Mouse (Mus musculus): Measurements from ENCODE around the gene Rnf149. TPM values are rescaled to one million over a fixed set of nuclear protein-coding genes. Genes with fewer than 3 reads are reported as not detected.

Gene Rnf149
- polyA plus RNA-seq, 1 experiment from 2014 or later: 17.1 TPM

- no peaks in the 10 kb centered on the region for H3K27me3 ChIP-seq
- ATAC-seq (ENCODE audit: low read depth) (peak; percentile 18; the same call in 1 of the 2 replicates), DNase-seq (peak; percentile 18)
- peak overlapping the region; percentile 81 for H3K4me3 ChIP-seq (replicated peaks)
- no peaks in the 10 kb centered on the region for H3K9me3 ChIP-seq (replicated peaks)
- peaks cover 4% of the 10 kb centered on the region; the same call in 1 of the 2 replicates for H3K36me3 ChIP-seq
- peak overlapping the region; percentile 92 for H3K9ac ChIP-seq
- H3K4me1 ChIP-seq (replicated peaks): peaks cover 67% of the 10 kb centered on the region
- H3K4me2 ChIP-seq: peak overlapping the region; percentile 95
- H3K27ac ChIP-seq: peak overlapping the region; percentile 86
- WGBS (ENCODE audit: insufficient replicate concordance): 3% methylated on average over 8 of the region's 8 CpGs
These were observed 1.3 kb downstream of the Rnf149 start for GRCm38 (mm10) chr1:39575778-39576375.

GRCm38 (mm10) chr1:39573890-39574289, 3.3 kb downstream of the Rnf149 start:
- H3K4me2 ChIP-seq: peak overlapping the region; percentile 10; the same call in 1 of the 2 replicates
- H3K27me3 ChIP-seq: no peaks in the 10 kb centered on the region
- ATAC-seq (ENCODE audit: low read depth) (no peak), DNase-seq (no peak)
- no peak overlapping the region for H3K27ac ChIP-seq
- no peak overlapping the region for H3K4me3 ChIP-seq (replicated peaks)
- H3K9me3 ChIP-seq (replicated peaks): no peaks in the 10 kb centered on the region
- peaks cover 8% of the 10 kb centered on the region for H3K36me3 ChIP-seq
- H3K4me1 ChIP-seq (replicated peaks): peaks cover 67% of the 10 kb centered on the region
- H3K9ac ChIP-seq: no peak overlapping the region
- WGBS (ENCODE audit: insufficient replicate concordance): 61% methylated on average over 7 of the region's 7 CpGs

- H3K27me3 ChIP-seq: no peaks in the 10 kb centered on the region
- H3K9me3 ChIP-seq (replicated peaks): no peaks in the 10 kb centered on the region
- no peak overlapping the region for H3K27ac ChIP-seq
- ATAC-seq (ENCODE audit: low read depth) (no peak), DNase-seq (no peak)
- peak overlapping the region; percentile 21; the same call in 1 of the 2 replicates for H3K4me2 ChIP-seq
- peaks cover 8% of the 10 kb centered on the region for H3K36me3 ChIP-seq
- no peak overlapping the region for H3K9ac ChIP-seq
- peaks cover 51% of the 10 kb centered on the region for H3K4me1 ChIP-seq (replicated peaks)
- H3K4me3 ChIP-seq (replicated peaks): no peak overlapping the region
- WGBS (ENCODE audit: insufficient replicate concordance): 50% methylated on average over 6 of the region's 6 CpGs
These were observed 5.6 kb downstream of the Rnf149 start for GRCm38 (mm10) chr1:39571653-39572052.

GRCm38 (mm10) chr1:39568079-39568478, 9.1 kb downstream of the Rnf149 start:
- DNase-seq: no peak
- ATAC-seq (ENCODE audit: low read depth): no peak
- H3K27ac ChIP-seq: no peak overlapping the region
- H3K4me1 ChIP-seq (replicated peaks): peaks cover 18% of the 10 kb centered on the region
- H3K9me3 ChIP-seq (replicated peaks): no peaks in the 10 kb centered on the region
- H3K4me2 ChIP-seq: no peak overlapping the region
- H3K4me3 ChIP-seq (replicated peaks): no peak overlapping the region
- no peaks in the 10 kb centered on the region for H3K27me3 ChIP-seq
- no peak overlapping the region for H3K9ac ChIP-seq
- peaks cover 23% of the 10 kb centered on the region for H3K36me3 ChIP-seq

- no peak for DNase-seq
These were observed 12.6 kb downstream of the Rnf149 start for GRCm38 (mm10) chr1:39564603-39565002.

GRCm38 (mm10) chr1:39563161-39563560, 14.0 kb downstream of the Rnf149 start:
- no peak for ATAC-seq (ENCODE audit: low read depth)
- Histone ChIP-seq H3K27me3 (no peaks in the 10 kb centered on the region), H3K4me3 (replicated peaks) (no peak overlapping the region), H3K36me3 (peaks cover 35% of the 10 kb centered on the region), H3K27ac (no peak overlapping the region), H3K4me1 (replicated peaks) (no peaks in the 10 kb centered on the region), H3K9me3 (replicated peaks) (no peaks in the 10 kb centered on the region), H3K4me2 (no peak overlapping the region), H3K9ac (no peak overlapping the region)
- DNase-seq: no peak
- WGBS (ENCODE audit: insufficient replicate concordance): 86% methylated on average over 7 of the region's 7 CpGs

More at GRCm38 (mm10) chr1:39564603-39565002, 12.6 kb downstream of the Rnf149 start:
- peaks cover 26% of the 10 kb centered on the region for H3K36me3 ChIP-seq
- no peak for ATAC-seq (ENCODE audit: low read depth)
- no peak overlapping the region for H3K27ac ChIP-seq
- H3K4me2 ChIP-seq: no peak overlapping the region
- WGBS (ENCODE audit: insufficient replicate concordance): 67% methylated on average over 3 of the region's 3 CpGs
- H3K4me1 ChIP-seq (replicated peaks): no peaks in the 10 kb centered on the region
- no peak overlapping the region for H3K4me3 ChIP-seq (replicated peaks)
- no peaks in the 10 kb centered on the region for H3K27me3 ChIP-seq
- H3K9ac ChIP-seq: no peak overlapping the region
- H3K9me3 ChIP-seq (replicated peaks): no peaks in the 10 kb centered on the region

GRCm38 (mm10) chr1:39561920-39562319, 15.3 kb downstream of the Rnf149 start:
- WGBS (ENCODE audit: insufficient replicate concordance): 41% methylated on average over 1 of the region's 1 CpGs
- H3K9ac ChIP-seq: no peak overlapping the region
- H3K9me3 ChIP-seq (replicated peaks): no peaks in the 10 kb centered on the region
- H3K36me3 ChIP-seq: peaks cover 42% of the 10 kb centered on the region
- H3K4me2 ChIP-seq: no peak overlapping the region
- H3K27ac ChIP-seq: no peak overlapping the region
- no peak for ATAC-seq (ENCODE audit: low read depth)
- no peak for DNase-seq
- H3K4me3 ChIP-seq (replicated peaks): no peak overlapping the region
- H3K27me3 ChIP-seq: no peaks in the 10 kb centered on the region
- H3K4me1 ChIP-seq (replicated peaks): no peaks in the 10 kb centered on the region

- WGBS (ENCODE audit: insufficient replicate concordance): 89% methylated on average over 2 of the region's 2 CpGs
- no peak for DNase-seq
- Histone ChIP-seq H3K9ac (no peak overlapping the region), H3K4me3 (replicated peaks) (no peak overlapping the region), H3K27me3 (no peaks in the 10 kb centered on the region), H3K4me1 (replicated peaks) (no peaks in the 10 kb centered on the region), H3K4me2 (no peak overlapping the region), H3K27ac (no peak overlapping the region), H3K36me3 (peaks cover 62% of the 10 kb centered on the region), H3K9me3 (replicated peaks) (no peaks in the 10 kb centered on the region)
- no peak for ATAC-seq (ENCODE audit: low read depth)
These were observed 18.2 kb downstream of the Rnf149 start for GRCm38 (mm10) chr1:39559009-39559408.

GRCm38 (mm10) chr1:39555556-39556415, 21.4 kb downstream of the Rnf149 start:
- H3K36me3 ChIP-seq: peaks cover 69% of the 10 kb centered on the region
- no peak overlapping the region for H3K9ac ChIP-seq
- H3K27me3 ChIP-seq: no peaks in the 10 kb centered on the region
- WGBS (ENCODE audit: insufficient replicate concordance): 70% methylated on average over 9 of the region's 9 CpGs
- no peaks in the 10 kb centered on the region for H3K4me1 ChIP-seq (replicated peaks)
- no peak overlapping the region for H3K4me3 ChIP-seq (replicated peaks)
- no peak overlapping the region for H3K27ac ChIP-seq
- H3K9me3 ChIP-seq (replicated peaks): no peaks in the 10 kb centered on the region
- H3K4me2 ChIP-seq: no peak overlapping the region
- ATAC-seq (ENCODE audit: low read depth): no peak
- no peak for DNase-seq

- Histone ChIP-seq H3K9me3 (replicated peaks) (no peaks in the 10 kb centered on the region), H3K4me2 (no peak overlapping the region), H3K27me3 (no peaks in the 10 kb centered on the region), H3K9ac (no peak overlapping the region), H3K4me3 (replicated peaks) (no peak overlapping the region), H3K4me1 (replicated peaks) (no peaks in the 10 kb centered on the region), H3K27ac (no peak overlapping the region), H3K36me3 (peaks cover 69% of the 10 kb centered on the region)
- WGBS (ENCODE audit: insufficient replicate concordance): 88% methylated on average over 2 of the region's 2 CpGs
- DNase-seq: no peak
- no peak for ATAC-seq (ENCODE audit: low read depth)
These were observed 27.4 kb downstream of the Rnf149 start for GRCm38 (mm10) chr1:39549831-39550230.

GRCm38 (mm10) chr1:39547238-39547637, 30.0 kb downstream of the Rnf149 start:
- H3K9me3 ChIP-seq (replicated peaks): no peaks in the 10 kb centered on the region
- no peak overlapping the region for H3K27ac ChIP-seq
- ATAC-seq (ENCODE audit: low read depth): no peak
- no peak overlapping the region for H3K4me3 ChIP-seq (replicated peaks)
- peaks cover 71% of the 10 kb centered on the region for H3K36me3 ChIP-seq
- H3K27me3 ChIP-seq: no peaks in the 10 kb centered on the region
- no peak overlapping the region for H3K4me2 ChIP-seq
- 67% methylated on average over 2 of the region's 2 CpGs for WGBS (ENCODE audit: insufficient replicate concordance)
- no peaks in the 10 kb centered on the region for H3K4me1 ChIP-seq (replicated peaks)
- no peak for DNase-seq
- no peak overlapping the region for H3K9ac ChIP-seq
